Mouse (Mus musculus) liver, postnatal 0 days (tissue): ENCODE data around the gene Lmo3. TPM values are rescaled to one million over a fixed set of nuclear protein-coding genes. Genes with fewer than 3 reads are reported as not detected.

Source experiments
- ATAC-seq: fragments of 200-750 bp; cut with Nextera tagmentation; 2 replicates; pipeline ENCODE4 v1.8.0; 2017; ENCODE audit warnings: mild to moderate bottlenecking, moderate library complexity
- DNase-seq: peaks from one replicate; pipeline ENCODE4 v3.0.0-alpha.2; 2016
- H3K27ac ChIP-seq: fragments of 300-500 bp; sonication (generic); 2 replicates; pipeline ENCODE4 v1.5.1; 2014; ENCODE audit warnings: antibody characterized with exemption, moderate library complexity, mild to moderate bottlenecking, low read depth
- H3K27me3 ChIP-seq: fragments of 300-500 bp; sonication (generic); 2 replicates; pipeline ENCODE4 v1.6.1; 2014; ENCODE audit warnings: low read length, control low read depth, mixed read lengths; ENCODE audit not compliant: insufficient read depth
- H3K36me3 ChIP-seq: fragments of 300-500 bp; sonication (generic); replicated peaks from 2 replicates; pipeline ENCODE4 v1.6.1; 2014; ENCODE audit warnings: mild to moderate bottlenecking, control low read depth, low read length, moderate library complexity, mixed read lengths; ENCODE audit not compliant: insufficient read depth
- H3K4me1 ChIP-seq: fragments of 300-500 bp; sonication (generic); 2 replicates; pipeline ENCODE4 v1.6.1; 2014; ENCODE audit warnings: antibody characterized with exemption, mild to moderate bottlenecking, control low read depth; ENCODE audit not compliant: insufficient read depth
- H3K4me2 ChIP-seq: fragments of 300-500 bp; sonication (generic); 2 replicates; pipeline ENCODE4 v1.6.1; 2014; ENCODE audit warnings: low read depth, mild to moderate bottlenecking, low read length, moderate library complexity, mixed read lengths
- H3K4me3 ChIP-seq: fragments of 300-500 bp; sonication (generic); 2 replicates; pipeline ENCODE4 v1.5.1; 2014; ENCODE audit warnings: low read depth, low read length
- H3K9ac ChIP-seq: fragments of 300-500 bp; sonication (generic); replicated peaks from 2 replicates; pipeline ENCODE4 v1.6.1; 2014; ENCODE audit warnings: mild to moderate bottlenecking, moderate library complexity
- H3K9me3 ChIP-seq: fragments of 300-500 bp; sonication (generic); 2 replicates; pipeline ENCODE4 v1.6.1; 2016; ENCODE audit warnings: mild to moderate bottlenecking, control low read depth, low read length, mixed read lengths
- CTCF ChIP-seq: sonication (generic); IDR thresholded peaks from 2 replicates; pipeline ENCODE4 v1.5.1; 2016; ENCODE audit warnings: antibody characterized with exemption, low read depth
- EP300 ChIP-seq: IDR thresholded peaks from 2 replicates; pipeline ENCODE4 v1.6.1; 2016; ENCODE audit warnings: antibody characterized with exemption, low read depth, mild to moderate bottlenecking
- WGBS: fragments of 180-500 bp; shearing (Covaris S2); extraction: QIAGEN DNeasy Blood & Tissue Kit; methylation state at CpG from one replicate; pipeline ENCODE4 v1.1.7; 2014; ENCODE audit not compliant: insufficient replicate concordance; 5-methylcytosine and 5-hydroxymethylcytosine counted together
- polyA plus RNA-seq: library from polyadenylated mRNA; unstranded; fragments of >200 nt; fragmentation: Nextera tagmentation; extraction: Ambion mirVana; gene quantifications from 2 replicates; pipeline ENCODE4 v1.2.1, GENCODE M21; 2015

The Lmo3 gene
- polyA plus RNA-seq, 1 experiment from 2014 or later = not detected

- H3K4me1 ChIP-seq = no peaks in the 10 kb centered on the region
- H3K4me3 ChIP-seq = no peak overlapping the region
- WGBS = 68% methylated on average over 1 of the region's 1 CpGs
- no peak overlapping the region for H3K4me2 ChIP-seq
- ATAC-seq (no peak), DNase-seq (no peak)
- H3K9me3 ChIP-seq = no peaks in the 10 kb centered on the region
- no peak overlapping the region for H3K27ac ChIP-seq
- H3K9ac ChIP-seq = no peak overlapping the region
- H3K36me3 ChIP-seq = no peaks in the 10 kb centered on the region
- no peaks in the 10 kb centered on the region for H3K27me3 ChIP-seq
- TF ChIP-seq EP300 = no peak
- no peak for TF ChIP-seq CTCF
These were observed 77.8 kb downstream of the Lmo3 start for GRCm38 (mm10) chr6:138503946-138504345.

GRCm38 (mm10) chr6:138482834-138483233, 98.9 kb downstream of the Lmo3 start:
- Histone ChIP-seq H3K4me1 (no peaks in the 10 kb centered on the region), H3K36me3 (no peaks in the 10 kb centered on the region), H3K27me3 (no peaks in the 10 kb centered on the region), H3K27ac (no peak overlapping the region), H3K4me3 (no peak overlapping the region), H3K4me2 (no peak overlapping the region), H3K9ac (no peak overlapping the region), H3K9me3 (no peaks in the 10 kb centered on the region)
- 81% methylated on average over 3 of the region's 3 CpGs for WGBS
- no peak for ATAC-seq
- no peak for DNase-seq
- no peak for TF ChIP-seq CTCF
- TF ChIP-seq EP300 = no peak

GRCm38 (mm10) chr6:138477611-138478010, 104.2 kb downstream of the Lmo3 start:
- TF ChIP-seq CTCF = peak; percentile 79
- no peak for TF ChIP-seq EP300
- Histone ChIP-seq H3K4me1 (no peaks in the 10 kb centered on the region), H3K36me3 (no peaks in the 10 kb centered on the region), H3K4me2 (no peak overlapping the region), H3K9me3 (no peaks in the 10 kb centered on the region), H3K9ac (no peak overlapping the region), H3K27me3 (no peaks in the 10 kb centered on the region), H3K4me3 (no peak overlapping the region), H3K27ac (no peak overlapping the region)
- DNase-seq (peak; percentile 66), ATAC-seq (0 out of 2 replicates have a peak, but pooled peaks have one; percentile 41)
- 17% methylated on average over 5 of the region's 5 CpGs for WGBS

GRCm38 (mm10) chr6:138469204-138469603, 112.6 kb downstream of the Lmo3 start:
- no peaks in the 10 kb centered on the region for H3K4me1 ChIP-seq
- ATAC-seq (no peak), DNase-seq (no peak)
- no peak for TF ChIP-seq EP300
- no peak for TF ChIP-seq CTCF
- no peaks in the 10 kb centered on the region for H3K27me3 ChIP-seq
- whole genome bisulfite sequencing = 39% methylated on average over 4 of the region's 4 CpGs
- H3K4me2 ChIP-seq = no peak overlapping the region
- no peak overlapping the region for H3K9ac ChIP-seq
- no peaks in the 10 kb centered on the region for H3K36me3 ChIP-seq
- H3K4me3 ChIP-seq = no peak overlapping the region
- no peaks in the 10 kb centered on the region for H3K9me3 ChIP-seq
- no peak overlapping the region for H3K27ac ChIP-seq

GRCm38 (mm10) chr6:138444515-138445048, 137.2 kb downstream of the Lmo3 start:
- Histone ChIP-seq H3K4me2 (no peak overlapping the region), H3K27ac (no peak overlapping the region), H3K9me3 (no peaks in the 10 kb centered on the region), H3K4me1 (no peaks in the 10 kb centered on the region), H3K36me3 (no peaks in the 10 kb centered on the region), H3K4me3 (no peak overlapping the region), H3K27me3 (no peaks in the 10 kb centered on the region), H3K9ac (no peak overlapping the region)
- ATAC-seq (no peak), DNase-seq (no peak)
- 61% methylated on average over 3 of the region's 3 CpGs for WGBS
- no peak for TF ChIP-seq CTCF
- TF ChIP-seq EP300 = no peak

- Histone ChIP-seq H3K4me2 (no peak overlapping the region), H3K36me3 (no peaks in the 10 kb centered on the region), H3K9ac (no peak overlapping the region), H3K4me3 (no peak overlapping the region), H3K27me3 (no peaks in the 10 kb centered on the region), H3K27ac (no peak overlapping the region), H3K9me3 (no peaks in the 10 kb centered on the region), H3K4me1 (no peaks in the 10 kb centered on the region)
- ATAC-seq (no peak), DNase-seq (no peak)
- 68% methylated on average over 3 of the region's 3 CpGs for WGBS
- no peak for TF ChIP-seq EP300
- TF ChIP-seq CTCF = no peak
These were observed 144.4 kb downstream of the Lmo3 start for GRCm38 (mm10) chr6:138437351-138437750.

GRCm38 (mm10) chr6:138436813-138437212, 145.0 kb downstream of the Lmo3 start:
- no peaks in the 10 kb centered on the region for H3K9me3 ChIP-seq
- DNase-seq (no peak), ATAC-seq (no peak)
- H3K4me2 ChIP-seq = no peak overlapping the region
- no peaks in the 10 kb centered on the region for H3K4me1 ChIP-seq
- 64% methylated on average over 3 of the region's 3 CpGs for WGBS
- no peak overlapping the region for H3K4me3 ChIP-seq
- no peak overlapping the region for H3K9ac ChIP-seq
- no peak overlapping the region for H3K27ac ChIP-seq
- H3K27me3 ChIP-seq = no peaks in the 10 kb centered on the region
- no peak for TF ChIP-seq CTCF
- TF ChIP-seq EP300 = no peak
- H3K36me3 ChIP-seq = no peaks in the 10 kb centered on the region
